Mouse (Mus musculus): ENCODE data around the gene Gm49450. TPM values are rescaled to one million over a fixed set of nuclear protein-coding genes. Genes with fewer than 3 reads are reported as not detected.

Gm49450 gene
- total and polyA plus RNA-seq, 3 experiments: 26.2 TPM; not detected in 2

GRCm38 (mm10) chr15:98902600-98902999, 50.8 kb downstream of the Gm49450 start:
- no peak overlapping the region for H3K27ac ChIP-seq
- 85% methylated on average over 2 of the region's 2 CpGs for WGBS
- TF ChIP-seq EP300 (IDR thresholded peaks at IDR 0.05; ENCODE audit: insufficient read depth, low read depth, low read length) (no peak), CTCF (IDR thresholded peaks at IDR 0.05) (no peak), POLR2A (IDR thresholded peaks at IDR 0.05; ENCODE audit: insufficient read depth, low read depth, low read length) (no peak)
- no peaks in the 10 kb centered on the region; the same call in 1 of the 2 replicates for H3K4me1 ChIP-seq (ENCODE audit: control insufficient read depth, insufficient read depth, low read length)
- H3K79me2 ChIP-seq (replicated peaks; ENCODE audit: control insufficient read depth, insufficient read depth, low read length): no peaks in the 10 kb centered on the region
- H3K27me3 ChIP-seq (ENCODE audit: control insufficient read depth, insufficient read depth, low read length): peaks cover 2% of the 10 kb centered on the region; the same call in 1 of the 2 replicates
- H3K4me3 ChIP-seq: no peak overlapping the region
- no peak for DNase-seq
- intact Hi-C loops (cut with DNase I): no loop called here
- H3K36me3 ChIP-seq (ENCODE audit: control insufficient read depth, insufficient read depth, low read length): no peaks in the 10 kb centered on the region
- H3K9ac ChIP-seq (ENCODE audit: low read depth, low read length): no peak overlapping the region

DNA sequence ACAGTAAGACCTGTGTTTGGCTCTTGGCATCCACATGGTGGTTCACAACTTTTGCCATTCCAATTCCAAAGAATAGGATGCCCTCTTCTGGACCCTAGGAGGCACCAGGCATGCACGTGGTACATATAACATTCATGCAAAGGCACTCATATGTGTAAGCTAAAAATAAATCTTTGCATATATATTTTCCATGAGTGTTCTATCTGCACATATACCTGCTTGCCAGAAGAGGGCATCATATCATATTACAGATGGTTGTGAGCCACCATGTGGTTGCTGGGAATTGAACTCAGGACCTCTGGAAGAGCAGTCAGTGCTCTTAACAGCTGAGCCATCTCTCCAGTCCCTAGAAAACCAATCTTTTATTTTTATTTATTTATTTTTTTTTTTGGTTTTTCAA, 51.8 kb downstream of the Gm49450 start:
- peaks cover 1% of the 10 kb centered on the region for H3K4me1 ChIP-seq (ENCODE audit: control insufficient read depth, insufficient read depth, low read length)
- no peak for DNase-seq
- no peak overlapping the region for H3K4me3 ChIP-seq
- H3K9ac ChIP-seq (ENCODE audit: low read depth, low read length): no peak overlapping the region
- WGBS: 50% methylated on average over 1 of the region's 1 CpGs
- no peaks in the 10 kb centered on the region for H3K36me3 ChIP-seq (ENCODE audit: control insufficient read depth, insufficient read depth, low read length)
- intact Hi-C loops (cut with DNase I): no loop called here
- peaks cover 2% of the 10 kb centered on the region; the same call in 1 of the 2 replicates for H3K27me3 ChIP-seq (ENCODE audit: control insufficient read depth, insufficient read depth, low read length)
- H3K27ac ChIP-seq: no peak overlapping the region
- no peaks in the 10 kb centered on the region for H3K79me2 ChIP-seq (replicated peaks; ENCODE audit: control insufficient read depth, insufficient read depth, low read length)
- TF ChIP-seq CTCF (IDR thresholded peaks at IDR 0.05) (peak; percentile 38), POLR2A (IDR thresholded peaks at IDR 0.05; ENCODE audit: insufficient read depth, low read depth, low read length) (no peak)

GRCm38 (mm10) chr15:98897928-98898800, 55.2 kb downstream of the Gm49450 start, which contains the start of gene Dhh:
TSS of gene Dhh (minus strand) at chr15:98898540.
- WGBS: 3% methylated on average over 41 of the region's 41 CpGs
- Histone ChIP-seq H3K27ac (peak within 1 kb of the TSS; percentile 23; the same call in 1 of the 2 replicates), H3K79me2 (replicated peaks; ENCODE audit: control insufficient read depth, insufficient read depth, low read length) (no peaks in the 10 kb centered on the region), H3K9ac (ENCODE audit: low read depth, low read length) (0 out of 2 replicates have a peak within 1 kb of the TSS, but pooled peaks have one; percentile 21), H3K4me1 (ENCODE audit: control insufficient read depth, insufficient read depth, low read length) (peaks cover 8% of the 10 kb centered on the region), H3K36me3 (ENCODE audit: control insufficient read depth, insufficient read depth, low read length) (no peaks in the 10 kb centered on the region), H3K27me3 (ENCODE audit: control insufficient read depth, insufficient read depth, low read length) (peaks cover 5% of the 10 kb centered on the region), H3K4me3 (peak within 1 kb of the TSS; percentile 35)
- intact Hi-C loops (cut with DNase I): no loop called here
- TF ChIP-seq EP300 (IDR thresholded peaks at IDR 0.05; ENCODE audit: insufficient read depth, low read depth, low read length) (no peak), CTCF (IDR thresholded peaks at IDR 0.05) (no peak), POLR2A (IDR thresholded peaks at IDR 0.05; ENCODE audit: insufficient read depth, low read depth, low read length) (no peak)
- DNase-seq: no peak

GRCm38 (mm10) chr15:98897495-98897894, 55.9 kb downstream of the Gm49450 start:
- no peaks in the 10 kb centered on the region for H3K36me3 ChIP-seq (ENCODE audit: control insufficient read depth, insufficient read depth, low read length)
- peaks cover 8% of the 10 kb centered on the region for H3K4me1 ChIP-seq (ENCODE audit: control insufficient read depth, insufficient read depth, low read length)
- DNase-seq: peak; percentile 44 to 55
- peak overlapping the region; percentile 35 for H3K4me3 ChIP-seq
- intact Hi-C loops (cut with DNase I): no loop called here
- TF ChIP-seq CTCF (IDR thresholded peaks at IDR 0.05): no peak
- no peak for TF ChIP-seq EP300 (IDR thresholded peaks at IDR 0.05; ENCODE audit: insufficient read depth, low read depth, low read length)
- TF ChIP-seq POLR2A (IDR thresholded peaks at IDR 0.05; ENCODE audit: insufficient read depth, low read depth, low read length): no peak
- peak overlapping the region; percentile 23; the same call in 1 of the 2 replicates for H3K27ac ChIP-seq
- H3K27me3 ChIP-seq (ENCODE audit: control insufficient read depth, insufficient read depth, low read length): peaks cover 5% of the 10 kb centered on the region
- no peaks in the 10 kb centered on the region for H3K79me2 ChIP-seq (replicated peaks; ENCODE audit: control insufficient read depth, insufficient read depth, low read length)
- no peak overlapping the region for H3K9ac ChIP-seq (ENCODE audit: low read depth, low read length)
- WGBS: 20% methylated on average over 10 of the region's 10 CpGs

GRCm38 (mm10) chr15:98895635-98896589, 57.4 kb downstream of the Gm49450 start:
- peaks cover 10% of the 10 kb centered on the region for H3K4me1 ChIP-seq (ENCODE audit: control insufficient read depth, insufficient read depth, low read length)
- peak; percentile 54 to 56 for DNase-seq
- H3K27me3 ChIP-seq (ENCODE audit: control insufficient read depth, insufficient read depth, low read length): peaks cover 5% of the 10 kb centered on the region
- peak overlapping the region; percentile 72 for H3K9ac ChIP-seq (ENCODE audit: low read depth, low read length)
- H3K79me2 ChIP-seq (replicated peaks; ENCODE audit: control insufficient read depth, insufficient read depth, low read length): no peaks in the 10 kb centered on the region
- TF ChIP-seq POLR2A (IDR thresholded peaks at IDR 0.05; ENCODE audit: insufficient read depth, low read depth, low read length): no peak
- TF ChIP-seq CTCF (IDR thresholded peaks at IDR 0.05): no peak
- no peak for TF ChIP-seq EP300 (IDR thresholded peaks at IDR 0.05; ENCODE audit: insufficient read depth, low read depth, low read length)
- peak overlapping the region; percentile 47 for H3K27ac ChIP-seq
- intact Hi-C loops (cut with DNase I): no loop called here
- H3K4me3 ChIP-seq: peak overlapping the region; percentile 45
- 13% methylated on average over 41 of the region's 41 CpGs for WGBS
- no peaks in the 10 kb centered on the region for H3K36me3 ChIP-seq (ENCODE audit: control insufficient read depth, insufficient read depth, low read length)
